Mouse (Mus musculus): ENCODE measurements around the gene Hspb2.

Hspb2 gene

DNA sequence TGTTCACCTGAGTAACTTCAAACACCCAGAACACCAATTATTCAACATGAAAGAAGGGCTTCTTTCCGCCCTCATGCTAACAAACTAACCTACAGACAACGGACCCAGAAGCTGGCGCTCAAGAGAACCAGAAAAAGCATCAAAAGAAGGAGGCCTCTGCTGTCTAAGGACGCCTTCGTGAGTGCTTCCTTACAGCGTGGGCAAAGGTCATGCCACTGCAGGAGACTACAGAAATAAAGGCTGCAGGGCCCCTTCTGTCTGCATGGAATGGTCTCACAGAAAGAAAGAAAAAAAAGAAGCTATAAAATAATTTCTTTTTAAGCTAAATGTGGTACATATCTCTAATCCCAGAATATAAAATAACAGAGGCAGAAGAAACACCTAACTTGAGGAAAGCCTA lies 47.2 kb downstream of the Hspb2 start:
- no peak for DNase-seq
